Mouse (Mus musculus): ENCODE measurements at regions not wholly inside any gene's neighbourhood (a gene's known extent, or its start where the extent isn't known, plus 50 kb on each side); places are given as distances from the start of the nearest gene placed in this dataset.
A peak's percentile ranks its signal among the peaks of the same experiment; 100 is the strongest.

- WGBS = 53% methylated on average over 2 of the region's 2 CpGs
- DNase-seq (ENCODE audit: low read depth, low spot score) = peak; percentile 76
Measured at GRCm38 (mm10) chr13:93243076-93243475, 50.9 kb upstream of the Tent2 start.

- no peak for DNase-seq (ENCODE audit: low read depth, low spot score)
- WGBS = 60% methylated on average over 4 of the region's 4 CpGs
Measured at GRCm38 (mm10) chr13:93248711-93249110, 50.7 kb upstream of the Homer1 start.
